ENCODE assay signal across 8 mouse cellular contexts in the genomic region with DNA sequence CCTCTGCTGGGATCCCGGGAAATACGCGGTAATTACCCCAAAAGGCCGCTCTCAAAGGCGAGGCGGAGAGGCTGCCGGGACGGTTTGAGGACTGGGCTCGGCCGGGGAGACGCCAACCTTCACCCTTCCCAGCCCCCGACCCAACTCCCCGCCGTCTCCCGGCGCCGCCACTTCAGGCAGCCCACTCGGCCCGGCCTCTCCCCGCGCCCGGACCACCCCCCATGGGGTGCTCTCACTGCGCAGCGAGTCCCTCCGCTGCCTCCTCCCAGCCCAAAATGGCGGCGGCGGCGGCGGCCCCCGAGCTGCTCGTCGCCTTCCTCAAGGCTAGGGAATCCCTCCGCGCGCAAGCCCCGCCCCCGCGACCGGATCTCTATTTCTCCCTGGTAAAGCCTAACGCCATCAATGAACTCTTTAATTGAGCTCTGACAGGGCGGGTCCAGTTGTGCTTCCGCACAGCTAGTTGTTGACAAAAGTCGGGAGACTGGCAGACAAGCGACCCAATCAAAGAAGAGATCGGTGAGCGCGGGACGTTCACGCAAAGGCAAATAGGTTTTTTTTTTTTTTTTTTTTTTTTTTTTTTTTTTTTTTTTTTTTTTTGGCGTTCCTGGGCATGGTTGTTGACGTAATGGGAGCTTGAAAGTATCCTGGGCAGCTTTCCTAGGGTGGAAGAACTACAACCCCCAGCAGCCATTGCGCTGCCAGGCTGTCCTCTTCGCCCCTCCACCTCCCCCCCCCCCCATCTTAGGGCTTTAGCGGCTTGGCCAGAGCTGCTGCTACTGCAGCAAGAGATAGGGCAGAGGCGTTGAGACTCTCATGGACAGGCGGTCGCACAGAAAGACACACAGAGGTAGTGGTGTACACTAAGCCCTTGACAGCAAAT. TPM values are rescaled to one million over a fixed set of nuclear protein-coding genes. Genes with fewer than 3 reads are reported as not detected.
DNase-seq lines count a peak whose midpoint lies in the region; ATAC-seq lines count a peak whose summit lies in the region.

No protein-coding gene starts in this region.

- peak overlapping the region; percentile 88 for H3K9ac ChIP-seq in kidney, embryonic 15.5 days

- peak overlapping the region; percentile 97 for H3K4me3 ChIP-seq in heart, embryonic 10.5 days
- H3K4me3 ChIP-seq in kidney, embryonic 15.5 days (replicated peaks) = peak overlapping the region; percentile 64

- H3K36me3 ChIP-seq in heart, embryonic 10.5 days = no peaks in the 10 kb centered on the region
- 0 out of 2 replicates have a peak, but pooled peaks cover 7% of the 10 kb centered on the region for H3K36me3 ChIP-seq in kidney, embryonic 15.5 days

- DNase-seq in B cell, adult 2 months = peak; percentile 100
- DNase-seq in brain, adult 2 months (ENCODE audit: low read depth, low spot score) = peak; percentile 100
- DNase-seq in heart, embryonic 10.5 days (ENCODE audit: low spot score) = peak; percentile 99
- peak; percentile 100 for DNase-seq in liver
- peak; percentile 100 for DNase-seq in spleen, postnatal 4 days (ENCODE audit: low spot score in 2 of 2)

- WGBS in heart, embryonic 10.5 days = under 1% methylated on average over 54 of the region's 58 CpGs
- under 1% methylated on average over 58 of the region's 58 CpGs for WGBS in kidney, embryonic 15.5 days

- peak overlapping the region; percentile 71 for H3K4me2 ChIP-seq in kidney, embryonic 15.5 days

- H3K27ac ChIP-seq in heart, embryonic 10.5 days = peak overlapping the region; percentile 100
- peak overlapping the region; percentile 95 for H3K27ac ChIP-seq in kidney, embryonic 15.5 days

- H3K4me1 ChIP-seq in heart, embryonic 10.5 days = peaks cover 46% of the 10 kb centered on the region
- H3K4me1 ChIP-seq in kidney, embryonic 15.5 days = peaks cover 35% of the 10 kb centered on the region

- no peaks in the 10 kb centered on the region for H3K9me3 ChIP-seq in heart, embryonic 10.5 days
- no peaks in the 10 kb centered on the region for H3K9me3 ChIP-seq in kidney, embryonic 15.5 days (replicated peaks)

- no peaks in the 10 kb centered on the region for H3K27me3 ChIP-seq in heart, embryonic 10.5 days (ENCODE audit: insufficient read depth, poor library complexity, severe bottlenecking)
- H3K27me3 ChIP-seq in kidney, embryonic 15.5 days = no peaks in the 10 kb centered on the region

- peak; percentile 85 for ATAC-seq in erythroblast, adult 5-6 weeks (replicated peaks; ENCODE audit: low FRiP score, poor library complexity, severe bottlenecking)
- peak; percentile 93 for ATAC-seq in kidney, embryonic 15.5 days (replicated peaks; ENCODE audit: low FRiP score)
- ATAC-seq in monocyte, adult 5-6 weeks (replicated peaks; ENCODE audit: insufficient number of reproducible peaks, low FRiP score, low TSS enrichment, poor library complexity, severe bottlenecking) = peak; percentile 95

RNA-seq across cellular contexts. Expression of a gene that starts 0.6 kb away (rescaled TPM):
- 0.96 and 3.1 TPM in 2 replicates for total RNA-seq in erythroblast, adult 5-6 weeks (2015; ENCODE audit: low replicate concordance)
- 2.4 and 9.5 TPM in 2 replicates for total RNA-seq in erythroblast, adult 5-6 weeks (2017; ENCODE audit: low replicate concordance)
- polyA plus RNA-seq in heart, embryonic 10.5 days (2016; fragmentation: Nextera tagmentation; extraction: Ambion mirVana) = 6.5 and 7.9 TPM in 2 replicates
- 9.2 and 10.7 TPM in 2 replicates for polyA plus RNA-seq in kidney, embryonic 15.5 days (2015; fragmentation: Nextera tagmentation; extraction: Ambion mirVana)
- total RNA-seq in monocyte, adult 5-6 weeks (2017) = 0.87 to 2.5 TPM in 2 of 3 replicates, not detected in the other

RNA-seq across cellular contexts. Expression of a gene that starts 16.8 kb away (rescaled TPM):
- total RNA-seq in erythroblast, adult 5-6 weeks (2015; ENCODE audit: low replicate concordance) = 14.8 and 15.9 TPM in 2 replicates
- 27.9 and 36.7 TPM in 2 replicates for total RNA-seq in erythroblast, adult 5-6 weeks (2017; ENCODE audit: low replicate concordance)
- polyA plus RNA-seq in heart, embryonic 10.5 days (2016; fragmentation: Nextera tagmentation; extraction: Ambion mirVana) = 1.8 and 2.8 TPM in 2 replicates
- 5.0 and 5.5 TPM in 2 replicates for polyA plus RNA-seq in kidney, embryonic 15.5 days (2015; fragmentation: Nextera tagmentation; extraction: Ambion mirVana)
- 90.9 to 99.4 TPM (median 96.2 TPM) in 3 replicates for total RNA-seq in monocyte, adult 5-6 weeks (2017)

RNA-seq across cellular contexts. Expression of a gene that starts 31.3 kb away (rescaled TPM):
- total RNA-seq in erythroblast, adult 5-6 weeks (2015; ENCODE audit: low replicate concordance) = 6.7 and 15.3 TPM in 2 replicates
- 25.0 TPM in 2 replicates for total RNA-seq in erythroblast, adult 5-6 weeks (2017; ENCODE audit: low replicate concordance)
- polyA plus RNA-seq in heart, embryonic 10.5 days (2016; fragmentation: Nextera tagmentation; extraction: Ambion mirVana) = 9.8 and 10.2 TPM in 2 replicates
- 19.4 and 25.3 TPM in 2 replicates for polyA plus RNA-seq in kidney, embryonic 15.5 days (2015; fragmentation: Nextera tagmentation; extraction: Ambion mirVana)
- total RNA-seq in monocyte, adult 5-6 weeks (2017) = 21.8 to 32.6 TPM (median 28.3 TPM) in 3 replicates

RNA-seq across cellular contexts. Expression of a gene that starts 31.4 kb away (rescaled TPM):
- not detected in 2 replicates for total RNA-seq in erythroblast, adult 5-6 weeks (2015; ENCODE audit: low replicate concordance)
- 0.70 and 1.0 TPM in 2 replicates for total RNA-seq in erythroblast, adult 5-6 weeks (2017; ENCODE audit: low replicate concordance)
- polyA plus RNA-seq in heart, embryonic 10.5 days (2016; fragmentation: Nextera tagmentation; extraction: Ambion mirVana) = 3.6 and 4.8 TPM in 2 replicates
- 6.2 and 6.4 TPM in 2 replicates for polyA plus RNA-seq in kidney, embryonic 15.5 days (2015; fragmentation: Nextera tagmentation; extraction: Ambion mirVana)
- total RNA-seq in monocyte, adult 5-6 weeks (2017) = 0.97 TPM in 1 of 3 replicates, not detected in the others

RNA-seq across cellular contexts. Expression of a gene that starts 38.1 kb away (rescaled TPM):
- total RNA-seq in erythroblast, adult 5-6 weeks (2015; ENCODE audit: low replicate concordance) = 70.7 and 93.0 TPM in 2 replicates
- total RNA-seq in erythroblast, adult 5-6 weeks (2017; ENCODE audit: low replicate concordance) = 8.6 and 16.9 TPM in 2 replicates
- polyA plus RNA-seq in heart, embryonic 10.5 days (2016; fragmentation: Nextera tagmentation; extraction: Ambion mirVana) = 0.92 and 1.2 TPM in 2 replicates
- polyA plus RNA-seq in kidney, embryonic 15.5 days (2015; fragmentation: Nextera tagmentation; extraction: Ambion mirVana) = 2.2 and 3.8 TPM in 2 replicates
- total RNA-seq in monocyte, adult 5-6 weeks (2017) = 189 to 455 TPM (median 252 TPM) in 3 replicates

Comparison
In these comparisons a context has a peak if more than half of its experiments do, and no peak if none do; other contexts are left out.
1. Peak in every context shown above with its lines: DNase-seq, ATAC-seq, H3K4me3 ChIP-seq and H3K27ac ChIP-seq.